Mouse (Mus musculus) olfactory bulb, adult 2 months (tissue): ENCODE measurements around the gene Phykpl.

Experiments used
- CTCF ChIP-seq: fragments of 200-500 bp; IDR thresholded peaks from 2 replicates; pipeline ENCODE4 v1.5.1; 2012; ENCODE audit warnings: low read depth, mild to moderate bottlenecking, low read length, moderate library complexity; ENCODE audit not compliant: insufficient read depth
- POLR2A ChIP-seq: fragments of 200-500 bp; IDR thresholded peaks from 2 replicates; pipeline ENCODE4 v1.6.1; 2012; ENCODE audit warnings: mild to moderate bottlenecking, low read depth, low read length, moderate library complexity; ENCODE audit not compliant: insufficient read depth

- TF ChIP-seq POLR2A = no peak
- TF ChIP-seq CTCF = no peak
Observed at GRCm38 (mm10) chr11:51554590-51554989, 30.0 kb upstream of the Phykpl start.
